Mouse (Mus musculus) ES-E14 (cell line): ENCODE results near the gene H13. TPM values are rescaled to one million over a fixed set of nuclear protein-coding genes. Genes with fewer than 3 reads are reported as not detected.

ENCODE experiments used
- DNase-seq: peaks from one replicate; pipeline ENCODE4 v3.0.0-alpha.2; 2013; ENCODE audit warnings: low read depth, low spot score
- H3K27ac ChIP-seq: 2 replicates; pipeline ENCODE4 v1.5.1; 2012; ENCODE audit warnings: low read depth, mild to moderate bottlenecking, low read length, moderate library complexity, mixed read lengths; ENCODE audit not compliant: poor library complexity, insufficient read depth, severe bottlenecking
- H3K36me3 ChIP-seq: 2 replicates; pipeline ENCODE4 v1.6.1; 2012; ENCODE audit warnings: mild to moderate bottlenecking, low read length, moderate library complexity, mixed read lengths; ENCODE audit not compliant: control insufficient read depth, poor library complexity, insufficient read depth, severe bottlenecking
- H3K4me1 ChIP-seq, 2 experiments: fragments of 150-350 bp in 1 of 2; sonication (generic) in 1 of 2; 2 replicates each; pipeline ENCODE4 v1.6.1; 2012; ENCODE audit warnings: low read length in 2 of 2, mild to moderate bottlenecking in 1 of 2, mixed read lengths in 1 of 2; ENCODE audit not compliant: control insufficient read depth in 2 of 2, insufficient read depth in 2 of 2, poor library complexity in 1 of 2
- H3K4me3 ChIP-seq, 2 experiments: fragments of 150-350 bp in 1 of 2; sonication (generic) in 1 of 2; 2 replicates each; pipeline ENCODE4 v1.5.1; 2012; ENCODE audit warnings: low read length in 2 of 2, low read depth in 1 of 2, mild to moderate bottlenecking in 1 of 2, mixed read lengths in 1 of 2; ENCODE audit not compliant: insufficient read depth in 1 of 2, poor library complexity in 1 of 2, severe bottlenecking in 1 of 2
- H3K9ac ChIP-seq: 2 replicates; pipeline ENCODE4 v1.6.1; 2012; ENCODE audit warnings: low read depth, mild to moderate bottlenecking, low read length, mixed read lengths; ENCODE audit not compliant: poor library complexity, insufficient read depth, severe bottlenecking
- H3K9me3 ChIP-seq: fragments of 150-350 bp; sonication (generic); 2 replicates; pipeline ENCODE4 v1.6.1; 2012; ENCODE audit warnings: low read depth, mild to moderate bottlenecking, low read length; ENCODE audit not compliant: control insufficient read depth, insufficient read depth
- CHD2 ChIP-seq: IDR thresholded peaks from 2 replicates; pipeline ENCODE4 v1.6.1; 2014; ENCODE audit warnings: mild to moderate bottlenecking, low read depth, low read length, inconsistent platforms
- HCFC1 ChIP-seq: IDR thresholded peaks from 2 replicates; pipeline ENCODE4 v1.6.1; 2012; ENCODE audit warnings: low read length, inconsistent platforms, borderline replicate concordance; ENCODE audit not compliant: insufficient read depth
- MAFK ChIP-seq: IDR thresholded peaks from 2 replicates; pipeline ENCODE4 v1.6.1; 2014; ENCODE audit warnings: mild to moderate bottlenecking, low read depth, low read length, inconsistent platforms; ENCODE audit not compliant: insufficient read depth
- ZC3H11A ChIP-seq: IDR thresholded peaks from 2 replicates; pipeline ENCODE4 v1.6.1; 2012; ENCODE audit warnings: low read depth, mild to moderate bottlenecking, inconsistent platforms, low read length, borderline replicate concordance
- ZNF384 ChIP-seq: IDR thresholded peaks from 2 replicates; pipeline ENCODE4 v1.6.1; 2012; ENCODE audit warnings: low read depth, low read length, inconsistent platforms
- in situ Hi-C, 2 experiments: fragments of 600-800 bp; cut with MboI; formaldehyde crosslinking; loops; one replicate each; pipeline ENCODE4 v1.15.1; 2025; ENCODE audit warnings: low sequenced_read_pairs in 2 of 2, inconsistent platforms in 1 of 2; ENCODE audit not compliant: unreplicated experiment in 2 of 2
- total RNA-seq: library from RNA; depleted of rRNA; stranded (reverse); fragments of 300-350 nt; gene quantifications from 2 replicates; pipeline ENCODE4 v1.2.3, GENCODE M21; 2012

The H13 gene
- total RNA-seq, 1 experiment: 55.0 TPM

DNA sequence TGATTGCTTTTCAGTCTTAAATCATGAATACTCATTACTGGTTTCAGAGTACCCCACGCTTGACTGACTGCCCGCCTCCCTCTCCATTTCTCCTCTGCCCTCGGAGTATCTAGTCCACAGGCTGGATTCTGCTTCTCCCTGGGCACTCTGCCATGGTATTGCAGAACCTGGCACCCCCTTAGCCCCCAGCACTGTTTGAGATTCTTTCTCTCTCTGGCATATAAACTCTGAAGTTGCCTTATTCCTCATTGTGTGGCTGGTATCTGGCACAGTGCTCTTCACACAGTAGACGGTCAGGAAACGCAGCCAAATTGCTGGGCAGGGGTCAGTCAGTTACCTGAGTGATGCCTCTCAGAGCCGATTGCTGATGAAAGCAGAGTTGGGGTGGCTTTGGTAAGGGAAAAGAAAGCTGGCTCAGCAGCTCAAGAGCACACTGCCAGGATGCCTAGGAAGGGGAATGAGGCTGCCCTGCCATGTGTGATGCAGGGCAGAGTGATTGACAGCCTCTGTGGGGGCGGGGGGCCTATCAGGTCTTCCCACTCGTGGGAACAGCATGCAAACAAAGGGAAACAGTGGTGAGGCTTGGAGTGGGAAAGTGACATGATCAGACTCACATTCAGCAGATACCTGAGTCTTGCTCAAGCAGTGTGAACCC, 10.6 kb downstream of the H13 start:
- Histone ChIP-seq H3K4me3 (no peak overlapping the region), H3K27ac (no peak overlapping the region), H3K4me1 (no peaks in the 10 kb centered on the region), H3K9ac (no peak overlapping the region), H3K9me3 (no peaks in the 10 kb centered on the region), H3K36me3 (peaks cover 66% of the 10 kb centered on the region)
- TF ChIP-seq HCFC1 (no peak), MAFK (no peak), ZC3H11A (no peak), ZNF384 (no peak), CHD2 (no peak)
- no peak for DNase-seq
- in situ Hi-C loops: loop anchor here in 1 of 2 experiments (10.0 kb wide), 1 partner anchor 155 kb away; the partner anchor contains the start of gene Bcl2l1

DNA sequence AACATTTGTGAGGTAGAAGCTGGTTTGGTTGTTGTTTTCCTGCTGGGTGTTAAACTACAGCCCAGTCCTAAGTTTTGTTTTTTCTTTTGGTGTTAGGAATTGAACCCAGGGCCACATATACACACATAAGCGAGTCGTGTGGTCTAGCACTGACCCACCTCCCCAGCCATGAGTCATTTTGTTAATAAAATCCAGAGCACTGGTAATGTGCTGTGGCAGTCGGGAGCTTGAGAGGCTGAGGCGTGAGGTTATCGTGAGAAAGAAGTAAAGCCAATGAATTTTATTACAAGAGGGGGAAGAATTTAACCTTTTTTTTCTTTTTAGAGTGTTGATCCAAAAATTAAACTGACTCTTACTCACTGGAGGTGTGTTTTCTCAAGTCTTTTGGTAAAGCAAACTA, 13.8 kb downstream of the H13 start:
- Histone ChIP-seq H3K36me3 (peaks cover 64% of the 10 kb centered on the region), H3K9me3 (no peaks in the 10 kb centered on the region), H3K4me1 (no peaks in the 10 kb centered on the region), H3K9ac (no peak overlapping the region), H3K4me3 (no peak overlapping the region), H3K27ac (no peak overlapping the region)
- in situ Hi-C loops: loop anchor here in 1 of 2 experiments (10.0 kb wide), 1 partner anchor 152 kb away; the partner anchor contains the start of gene Bcl2l1
- DNase-seq: no peak
- TF ChIP-seq MAFK (no peak), CHD2 (no peak), ZC3H11A (no peak), ZNF384 (no peak)

GRCm38 (mm10) chr2:152686399-152686798, 17.1 kb downstream of the H13 start:
- Histone ChIP-seq H3K9ac (peak overlapping the region; percentile 72), H3K4me1 (peaks cover 0 to 3% of the 10 kb centered on the region in 2 experiments; a peak in 1 of 4 replicates), H3K4me3 (peak overlapping the region; percentile 27 to 41), H3K27ac (no peak overlapping the region), H3K36me3 (peaks cover 60% of the 10 kb centered on the region), H3K9me3 (no peaks in the 10 kb centered on the region)
- TF ChIP-seq ZC3H11A (no peak), ZNF384 (no peak), MAFK (no peak), HCFC1 (no peak), CHD2 (no peak)
- in situ Hi-C loops: loop anchor here (5.0 to 10.0 kb wide), 2 partner anchors 146 to 148 kb away; partner anchors contain the start of gene Bcl2l1 (in 2 of the 2)
- DNase-seq: no peak

- H3K27ac ChIP-seq: no peak within 1 kb of the TSS; the same call in 1 of the 2 replicates
- TF ChIP-seq HCFC1 (peak; percentile 65; the same call in 1 of the 2 replicates), CHD2 (peak; percentile 96), ZNF384 (no peak)
Measured at GRCm38 (mm10) chr2:152686806-152687267, 17.6 kb downstream of the H13 start, which contains the start of gene Mcts2. Gene Mcts2 (plus strand): TSS chr2:152687035.

More at GRCm38 (mm10) chr2:152686806-152687267, 17.6 kb downstream of the H13 start, which contains the start of gene Mcts2:
- peak; percentile 80 for DNase-seq
- H3K36me3 ChIP-seq: peaks cover 57% of the 10 kb centered on the region
- in situ Hi-C loops: loop anchor here (5.0 to 10.0 kb wide), 2 partner anchors 145 to 148 kb away; partner anchors contain the start of gene Bcl2l1 (in 2 of the 2)
- peak within 1 kb of the TSS; percentile 77 to 78 for H3K4me3 ChIP-seq
- no peaks in the 10 kb centered on the region for H3K9me3 ChIP-seq
- peaks cover 0 to 3% of the 10 kb centered on the region in 2 experiments; a peak in 1 of 4 replicates for H3K4me1 ChIP-seq
- H3K9ac ChIP-seq: peak within 1 kb of the TSS; percentile 79
